Mouse (Mus musculus): ENCODE data around the gene Crybb3.

The Crybb3 gene

GRCm38 (mm10) chr5:113049876-113050275 lies 31.5 kb downstream of the Crybb3 start:
- in situ Hi-C loops (cut with MboI, MseI), result loop anchor here (5.0 kb wide), 1 partner anchor 173 kb away; no protein-coding TSS in a partner anchor

- in situ Hi-C loops (cut with MboI, MseI), result no loop called here
Measured at GRCm38 (mm10) chr5:113045511-113046273, 35.7 kb downstream of the Crybb3 start.

GRCm38 (mm10) chr5:113043531-113043930 lies 37.9 kb downstream of the Crybb3 start:
- in situ Hi-C loops (cut with MboI, MseI), result no loop called here

GRCm38 (mm10) chr5:113041567-113042071 lies 39.8 kb downstream of the Crybb3 start:
- in situ Hi-C loops (cut with MboI, MseI), result no loop called here

- in situ Hi-C loops (cut with MboI, MseI), result no loop called here
Measured at GRCm38 (mm10) chr5:113040776-113041175, 40.6 kb downstream of the Crybb3 start.

GRCm38 (mm10) chr5:113038601-113039000 lies 42.8 kb downstream of the Crybb3 start:
- in situ Hi-C loops (cut with MboI, MseI), result no loop called here

GRCm38 (mm10) chr5:113035094-113036047 lies 46.0 kb downstream of the Crybb3 start:
- in situ Hi-C loops (cut with MboI, MseI), result no loop called here

GRCm38 (mm10) chr5:113031201-113031754 lies 50.1 kb downstream of the Crybb3 start:
- in situ Hi-C loops (cut with MboI, MseI), result no loop called here

- in situ Hi-C loops (cut with MboI, MseI), result no loop called here
Measured at GRCm38 (mm10) chr5:113030082-113030481, 51.3 kb downstream of the Crybb3 start.

GRCm38 (mm10) chr5:113026706-113027105 lies 54.7 kb downstream of the Crybb3 start:
- in situ Hi-C loops (cut with MboI, MseI), result no loop called here
